Mouse (Mus musculus): ENCODE results near the gene Plscr4.

Plscr4 gene

GRCm38 (mm10) chr9:92457261-92458058, at the start of gene Plscr4:
TSS of gene Plscr4 (plus strand) at chr9:92457373.
- peak; percentile 53 for DNase-seq (ENCODE audit: low spot score)

GRCm38 (mm10) chr9:92410225-92410624, 46.9 kb upstream of the Plscr4 start:
- DNase-seq (ENCODE audit: low spot score) = no peak

- no peak for DNase-seq (ENCODE audit: low spot score)
Measured at GRCm38 (mm10) chr9:92412045-92412444, 45.1 kb upstream of the Plscr4 start.

GRCm38 (mm10) chr9:92413684-92414083, 43.5 kb upstream of the Plscr4 start:
- DNase-seq (ENCODE audit: low spot score) = no peak

- no peak for DNase-seq (ENCODE audit: low spot score)
Measured at GRCm38 (mm10) chr9:92437781-92438180, 19.4 kb upstream of the Plscr4 start.

- DNase-seq (ENCODE audit: low spot score) = no peak
Measured at GRCm38 (mm10) chr9:92441468-92441867, 15.7 kb upstream of the Plscr4 start.

GRCm38 (mm10) chr9:92444536-92444935, 12.6 kb upstream of the Plscr4 start:
- no peak for DNase-seq (ENCODE audit: low spot score)

- no peak for DNase-seq (ENCODE audit: low spot score)
Measured at GRCm38 (mm10) chr9:92456605-92457004, 568 bp upstream of the Plscr4 start.

- no peak for DNase-seq (ENCODE audit: low spot score)
Measured at GRCm38 (mm10) chr9:92458059-92458402, 858 bp downstream of the Plscr4 start.

- DNase-seq (ENCODE audit: low spot score) = no peak
Measured at GRCm38 (mm10) chr9:92458418-92458817, 1.2 kb downstream of the Plscr4 start.

- DNase-seq (ENCODE audit: low spot score) = no peak
Measured at GRCm38 (mm10) chr9:92467724-92468123, 10.6 kb downstream of the Plscr4 start.

GRCm38 (mm10) chr9:92472256-92472855, 15.2 kb downstream of the Plscr4 start:
- no peak for DNase-seq (ENCODE audit: low spot score)

GRCm38 (mm10) chr9:92473178-92473577, 16.0 kb downstream of the Plscr4 start:
- DNase-seq (ENCODE audit: low spot score) = no peak

- DNase-seq (ENCODE audit: low spot score) = no peak
Measured at GRCm38 (mm10) chr9:92474244-92474643, 17.1 kb downstream of the Plscr4 start.

- no peak for DNase-seq (ENCODE audit: low spot score)
Measured at GRCm38 (mm10) chr9:92481663-92482062, 24.5 kb downstream of the Plscr4 start.

- no peak for DNase-seq (ENCODE audit: low spot score)
Measured at GRCm38 (mm10) chr9:92482551-92482950, 25.4 kb downstream of the Plscr4 start.

- DNase-seq (ENCODE audit: low spot score) = no peak
Measured at GRCm38 (mm10) chr9:92484710-92485267, 27.6 kb downstream of the Plscr4 start.

- DNase-seq (ENCODE audit: low spot score) = no peak
Measured at GRCm38 (mm10) chr9:92489857-92490256, 32.7 kb downstream of the Plscr4 start.

- DNase-seq (ENCODE audit: low spot score) = no peak
Measured at GRCm38 (mm10) chr9:92490319-92490718, 33.1 kb downstream of the Plscr4 start.

- no peak for DNase-seq (ENCODE audit: low spot score)
Measured at GRCm38 (mm10) chr9:92491274-92491673, 34.1 kb downstream of the Plscr4 start.

GRCm38 (mm10) chr9:92499710-92500410, 42.7 kb downstream of the Plscr4 start:
- peak; percentile 92 for DNase-seq (ENCODE audit: low spot score)

- DNase-seq (ENCODE audit: low spot score) = no peak
Measured at GRCm38 (mm10) chr9:92504256-92504655, 47.1 kb downstream of the Plscr4 start.

- DNase-seq (ENCODE audit: low spot score) = no peak
Measured at GRCm38 (mm10) chr9:92504889-92505288, 47.7 kb downstream of the Plscr4 start.
